Mouse (Mus musculus) layer of hippocampus, postnatal 25 days (tissue): Measurements from ENCODE around the gene Cachd1. TPM values are rescaled to one million over a fixed set of nuclear protein-coding genes. Genes with fewer than 3 reads are reported as not detected.

ENCODE experiments used
- DNase-seq, 2 experiments: peaks; one replicate each; pipeline ENCODE4 v3.0.0; 2022; ENCODE audit warnings: mixed read lengths in 2 of 2, low spot score in 1 of 2; ENCODE audit errors: extremely low spot score in 1 of 2
- total RNA-seq, 2 experiments: library from RNA; stranded (reverse); gene quantifications; 2 replicates each; pipeline ENCODE4 v1.2.3; 2021

Gene Cachd1
- total RNA-seq, 2 experiments from 2014 or later, result 30.0 to 32.0 TPM

DNA sequence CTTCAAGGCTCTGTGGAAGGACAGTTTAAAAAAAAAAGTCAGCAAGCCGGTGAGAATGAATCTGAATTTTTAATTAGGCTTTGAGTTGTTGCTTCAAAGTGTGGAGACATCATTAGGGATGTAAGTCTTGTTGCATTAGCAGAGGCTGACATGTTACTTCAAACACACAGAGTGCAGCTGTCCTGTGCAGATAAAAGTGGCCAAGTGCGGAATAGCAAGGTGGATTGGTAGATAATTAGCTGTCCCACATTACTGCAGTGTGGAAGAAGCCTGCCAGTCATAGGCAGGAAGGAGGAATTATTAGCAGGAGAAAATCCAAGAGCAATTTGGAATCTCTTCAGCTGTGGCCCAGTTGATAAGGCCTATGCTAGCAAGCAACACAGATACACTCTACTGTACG lies 10.7 kb downstream of the Cachd1 start:
- no peak for DNase-seq

DNA sequence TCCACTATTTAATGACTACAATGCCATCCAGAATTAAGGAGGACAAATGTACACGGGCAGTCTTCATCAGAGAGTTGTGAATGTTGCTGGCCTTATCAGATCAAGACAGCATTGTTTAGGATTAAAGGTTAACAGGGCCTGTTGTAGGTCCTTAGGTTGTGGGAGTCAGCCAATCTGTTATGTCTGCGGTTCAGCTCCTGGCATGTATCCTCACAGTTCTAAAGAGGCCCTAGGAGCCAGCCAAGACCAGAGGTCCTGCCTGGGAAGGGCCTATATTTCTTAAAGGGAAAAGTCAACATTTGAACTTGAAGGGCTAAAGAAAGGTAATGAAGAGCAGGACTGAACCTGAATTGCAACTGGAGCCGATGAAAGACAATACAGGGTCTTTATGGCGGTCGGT lies 13.7 kb downstream of the Cachd1 start:
- DNase-seq, result no peak

DNA sequence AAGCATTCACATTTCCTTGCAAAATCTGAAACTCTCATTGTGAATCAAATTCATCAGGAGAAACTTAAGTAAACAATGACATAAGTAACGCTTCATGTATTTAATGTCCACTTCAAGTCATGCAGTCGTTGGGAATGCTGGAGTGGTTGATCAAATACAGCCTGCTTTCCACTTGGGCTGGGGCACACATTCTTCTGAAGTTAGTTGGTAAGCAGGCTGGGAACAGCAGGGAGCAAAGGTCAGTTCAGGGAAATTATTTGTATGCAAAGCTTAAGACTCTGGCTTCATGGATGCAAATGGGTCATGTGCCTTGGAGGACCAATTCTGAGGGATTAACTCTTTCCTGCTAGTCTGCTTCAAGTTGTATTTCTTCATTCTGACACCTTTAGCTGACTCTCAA lies 16.7 kb downstream of the Cachd1 start:
- DNase-seq, result no peak

DNA sequence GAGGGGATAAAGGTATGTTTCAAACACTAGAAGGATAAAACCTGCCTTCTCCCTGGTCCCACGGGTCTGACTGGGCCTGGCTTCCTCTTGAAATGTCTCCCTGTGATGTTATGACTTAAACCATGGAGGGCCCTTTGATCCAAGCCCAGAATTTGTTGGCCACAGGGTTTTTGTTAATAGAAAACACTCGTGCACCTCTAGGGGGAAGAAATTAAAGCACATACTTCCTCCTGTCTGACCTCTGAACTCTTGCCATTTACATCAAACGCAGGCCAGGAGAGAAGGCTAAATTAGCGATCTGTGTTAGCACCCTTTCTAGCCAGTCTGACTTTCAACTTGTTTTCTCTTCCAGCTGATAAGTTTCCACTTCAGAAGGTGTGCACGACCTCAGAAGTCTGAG lies 19.0 kb downstream of the Cachd1 start:
- DNase-seq, result no peak

DNA sequence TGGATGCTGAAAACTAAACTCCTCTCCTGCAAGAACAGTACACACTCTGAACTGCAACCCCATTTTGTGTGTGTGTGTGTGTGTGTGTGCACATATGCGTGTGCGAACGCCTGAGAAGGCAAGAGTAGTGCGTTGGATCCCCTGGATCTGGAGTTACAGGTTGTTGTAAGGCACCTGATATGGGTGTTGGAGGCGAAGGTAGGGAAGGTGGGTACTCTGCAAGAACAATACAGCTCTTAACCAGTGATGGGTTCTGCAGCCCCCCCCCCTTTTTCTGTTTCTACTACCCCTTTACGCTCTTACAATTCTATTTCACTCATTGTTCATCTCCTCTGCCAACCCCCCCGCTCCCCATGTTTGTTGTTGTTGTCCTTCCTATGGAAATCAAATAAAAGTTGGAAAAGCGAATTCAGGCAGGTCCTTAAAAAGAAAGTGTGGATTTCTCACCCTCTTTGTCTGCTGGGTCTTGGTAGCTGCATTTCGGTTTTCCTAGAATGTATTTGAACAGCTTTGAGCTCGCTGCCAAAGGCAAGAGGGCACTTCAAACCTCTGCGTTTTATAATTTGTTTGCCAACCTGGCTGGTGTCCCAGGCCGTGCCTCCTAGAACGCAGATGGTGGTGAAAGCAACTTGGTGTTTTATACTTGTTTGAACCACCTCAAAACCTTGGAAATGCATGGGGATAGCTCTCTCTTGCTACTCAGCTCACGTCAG lies 24.4 kb downstream of the Cachd1 start:
- no peak for DNase-seq

DNA sequence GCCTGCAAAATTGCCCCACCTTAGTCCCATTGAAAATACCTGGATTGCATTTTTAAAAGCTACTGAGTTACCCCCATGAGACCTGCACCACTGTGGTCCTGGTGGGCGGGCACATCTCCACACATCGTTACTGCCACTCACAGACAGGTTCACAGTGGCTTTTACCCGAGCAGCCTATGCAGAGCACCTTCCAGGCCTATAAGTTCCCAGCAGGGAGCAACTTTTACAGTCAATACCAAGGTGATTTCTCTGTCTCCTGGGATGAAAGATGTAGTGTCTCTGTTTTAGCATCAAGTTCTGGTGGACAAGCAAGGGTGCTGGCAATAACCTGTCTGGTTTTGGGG lies 24.9 kb downstream of the Cachd1 start:
- DNase-seq, result no peak

DNA sequence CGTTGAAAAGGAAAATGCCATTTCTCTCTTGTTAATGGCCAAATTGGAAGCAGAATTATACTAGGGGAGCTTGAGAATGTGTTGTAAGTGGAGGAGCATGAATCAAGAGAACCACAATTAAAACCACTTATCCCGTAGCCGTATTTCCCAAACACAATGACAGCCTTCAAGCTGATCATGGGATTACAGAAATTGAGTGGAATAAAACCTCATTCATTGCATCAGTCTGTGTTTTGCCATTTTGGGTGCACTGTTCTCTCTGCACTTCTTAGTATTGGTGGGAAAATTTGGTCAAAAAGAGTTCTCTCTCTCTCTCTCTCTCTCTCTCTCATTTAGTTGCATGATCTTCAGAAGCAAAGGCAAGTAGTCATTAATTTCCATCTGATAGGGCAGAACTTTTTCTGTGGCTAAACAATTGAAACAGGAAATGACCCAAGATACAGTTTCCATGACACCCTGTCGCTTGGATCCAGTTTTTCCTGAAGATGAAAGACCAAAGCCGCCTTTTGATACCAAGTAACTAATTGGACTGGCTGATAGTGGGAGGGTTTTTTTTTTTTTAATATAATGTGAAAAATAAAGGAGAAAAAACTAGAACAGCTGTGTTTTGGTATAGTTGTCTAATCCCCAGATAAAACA lies 34.7 kb downstream of the Cachd1 start:
- DNase-seq, result no peak

DNA sequence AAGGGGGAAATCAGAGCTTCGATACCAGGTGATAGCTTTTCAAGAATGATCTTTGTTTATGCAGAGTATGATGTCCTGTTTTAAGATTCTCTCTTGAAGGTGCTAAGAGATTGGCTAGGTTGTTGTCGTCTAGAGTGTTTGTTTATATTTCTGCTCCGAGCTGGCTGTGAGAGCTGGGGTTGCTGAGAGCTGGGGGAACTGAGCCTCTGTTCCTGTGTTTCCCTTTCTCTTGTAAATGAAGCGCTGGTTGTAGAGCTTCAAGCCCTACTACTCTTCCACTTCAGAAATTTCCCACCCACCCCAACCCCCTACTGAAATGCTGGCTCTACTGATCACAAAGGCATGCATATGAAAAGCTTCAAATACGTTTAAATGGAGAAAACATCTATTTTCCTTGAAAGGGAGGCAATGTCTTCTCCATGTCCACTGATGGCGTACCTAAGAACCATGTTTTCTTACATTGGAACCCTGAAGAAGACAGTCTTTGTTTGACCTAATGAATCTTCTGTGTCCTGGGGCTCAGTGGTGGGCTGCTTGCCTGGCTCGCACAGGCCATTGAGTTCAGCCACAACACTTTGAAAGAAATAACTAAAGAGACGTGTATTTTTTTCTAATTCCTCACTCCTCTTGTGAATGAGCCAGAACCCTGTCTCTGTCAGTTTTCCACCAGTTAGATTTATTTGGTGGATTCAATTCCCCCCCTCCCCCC lies 35.5 kb downstream of the Cachd1 start:
- DNase-seq, result no peak

DNA sequence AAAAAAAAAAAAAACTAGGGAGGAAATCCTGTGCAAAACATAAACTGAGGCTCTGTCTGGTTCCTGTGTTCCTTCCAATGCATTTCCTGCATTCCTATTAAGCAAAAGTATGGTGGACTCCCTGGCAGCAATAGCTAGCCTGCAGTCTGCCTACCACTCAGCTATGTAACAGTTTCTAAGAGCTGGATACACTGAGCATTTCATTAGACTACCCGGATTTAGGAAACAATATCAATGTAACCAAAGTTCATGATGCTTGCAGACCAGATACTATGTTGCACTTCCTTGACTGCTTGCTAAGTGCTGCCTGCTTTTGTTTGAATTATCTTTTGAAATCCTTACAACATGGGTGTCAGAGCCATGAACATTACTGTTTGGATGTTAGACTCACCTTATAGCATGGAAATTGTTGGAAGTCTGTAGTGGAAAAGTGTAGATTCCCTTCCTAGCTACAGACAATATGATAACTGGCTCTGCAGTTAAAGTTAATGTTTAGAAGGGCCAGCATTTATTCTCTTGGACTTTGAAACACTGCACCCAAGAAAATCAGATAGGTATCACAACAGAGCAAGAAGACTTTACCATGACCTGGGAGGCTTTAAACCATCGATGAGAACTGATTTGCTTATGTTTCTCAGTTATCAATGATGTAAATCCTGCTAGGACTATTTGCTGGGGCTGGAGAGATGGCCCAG lies 37.4 kb downstream of the Cachd1 start:
- no peak for DNase-seq

DNA sequence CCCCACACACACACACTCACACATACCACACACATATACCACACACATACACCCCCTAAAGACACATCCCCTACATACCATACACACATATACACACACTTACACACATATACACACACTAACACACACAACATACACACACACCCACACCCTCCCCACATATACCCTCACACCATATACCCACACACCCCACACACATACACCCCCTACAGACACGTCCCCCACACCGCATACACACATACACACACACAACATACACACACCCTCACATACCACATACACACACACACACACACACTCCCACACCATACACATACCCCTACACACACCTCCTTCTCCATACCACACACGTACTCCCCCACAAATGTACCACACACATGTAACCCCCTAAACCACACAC lies 42.8 kb downstream of the Cachd1 start:
- no peak for DNase-seq

DNA sequence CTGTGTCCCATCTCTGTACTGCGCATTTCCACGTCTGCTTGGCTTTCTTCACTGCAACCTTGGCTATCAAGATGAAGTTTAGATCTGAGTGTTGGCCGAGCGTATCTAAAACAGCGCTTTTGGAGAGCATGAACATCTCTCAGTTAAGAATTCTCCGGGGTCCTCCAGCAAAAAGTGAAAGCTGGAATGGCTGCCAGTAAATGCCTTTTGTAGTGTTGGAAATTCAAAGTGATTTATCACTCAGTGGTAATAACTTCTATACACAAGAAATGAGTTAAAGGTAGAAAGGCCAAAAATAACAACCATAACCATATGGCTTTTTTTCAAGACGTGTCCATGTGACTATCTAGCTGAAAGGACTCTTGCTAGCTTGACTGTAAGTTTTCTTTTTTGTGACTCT lies 46.1 kb downstream of the Cachd1 start:
- DNase-seq, result no peak

DNA sequence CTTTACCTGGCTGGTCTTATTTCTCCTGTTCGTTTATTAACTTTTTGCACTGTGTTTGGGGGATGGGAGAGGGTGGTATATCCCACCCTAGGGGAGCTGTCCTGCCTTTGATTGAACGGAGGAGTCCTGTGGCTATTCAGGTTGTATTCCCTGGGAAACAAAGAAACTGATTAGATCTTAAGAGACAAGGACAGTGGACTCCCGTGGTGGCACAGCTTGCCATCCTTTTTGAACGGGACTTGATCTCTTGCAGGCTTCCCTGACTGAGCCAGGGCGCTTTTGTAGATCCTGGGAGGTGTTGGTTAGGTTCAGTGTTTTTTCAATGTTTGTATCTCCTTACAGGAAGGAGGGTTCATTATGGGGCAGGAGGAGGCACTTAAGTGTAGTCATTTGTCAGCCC lies 50.9 kb downstream of the Cachd1 start:
- DNase-seq, result no peak

DNA sequence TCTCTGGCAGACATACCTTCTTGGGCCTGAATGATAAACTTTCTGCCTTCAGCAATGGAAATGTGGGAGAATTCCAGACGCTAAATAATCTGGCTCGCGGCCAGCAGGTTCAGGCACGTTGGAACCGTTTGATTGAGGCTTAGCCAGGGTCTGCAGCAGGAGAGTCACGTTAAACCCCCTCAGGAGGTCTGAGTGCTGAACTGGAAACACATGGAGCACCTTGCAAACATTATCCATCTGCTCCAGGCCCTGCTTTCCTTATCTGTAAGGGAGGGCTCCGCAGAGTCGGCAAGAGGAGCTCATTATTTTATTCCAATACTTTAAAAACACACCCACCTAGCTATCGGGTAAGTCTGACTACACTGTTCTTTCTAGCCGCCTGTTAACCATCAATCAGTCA lies 52.3 kb downstream of the Cachd1 start:
- DNase-seq, result no peak

DNA sequence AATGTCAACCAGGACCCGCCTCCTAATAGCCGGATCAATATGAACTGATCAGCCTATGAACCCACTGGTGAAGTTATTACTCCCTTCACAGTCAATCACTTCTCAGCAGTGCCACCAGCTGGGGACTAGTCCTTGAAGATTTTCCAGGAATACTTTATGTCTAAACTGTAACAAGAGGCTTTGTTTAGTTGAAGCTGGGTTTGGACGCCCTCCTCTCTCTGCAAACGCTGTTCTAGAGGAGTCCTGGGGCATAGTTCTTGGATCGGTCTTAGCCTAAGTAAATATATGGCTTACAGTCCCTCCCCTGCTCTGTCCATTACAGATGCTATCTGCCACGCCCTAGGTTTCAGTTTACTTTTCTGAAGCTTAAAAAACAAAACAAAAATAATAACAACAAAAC lies 60.7 kb downstream of the Cachd1 start:
- DNase-seq, result no peak

DNA sequence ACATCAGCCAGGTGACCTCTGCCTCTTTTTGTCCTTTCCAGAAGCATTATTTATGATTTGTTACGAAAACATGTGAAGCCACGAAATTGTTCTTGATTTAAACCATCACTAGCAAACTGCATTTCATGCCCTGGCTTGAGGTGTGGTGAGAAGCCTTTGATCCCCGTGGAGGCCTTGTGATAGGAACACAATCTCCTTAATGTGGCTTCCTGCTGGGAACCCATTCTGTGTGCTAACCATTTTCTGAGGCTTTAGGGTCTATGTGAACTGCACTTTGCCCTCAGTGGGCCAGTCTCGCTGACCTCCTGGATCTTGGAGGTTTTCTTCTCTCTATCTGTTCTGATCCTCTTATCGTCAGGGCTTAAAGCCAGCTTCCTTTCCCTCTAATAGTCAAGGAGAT lies 66.2 kb downstream of the Cachd1 start:
- no peak for DNase-seq

DNA sequence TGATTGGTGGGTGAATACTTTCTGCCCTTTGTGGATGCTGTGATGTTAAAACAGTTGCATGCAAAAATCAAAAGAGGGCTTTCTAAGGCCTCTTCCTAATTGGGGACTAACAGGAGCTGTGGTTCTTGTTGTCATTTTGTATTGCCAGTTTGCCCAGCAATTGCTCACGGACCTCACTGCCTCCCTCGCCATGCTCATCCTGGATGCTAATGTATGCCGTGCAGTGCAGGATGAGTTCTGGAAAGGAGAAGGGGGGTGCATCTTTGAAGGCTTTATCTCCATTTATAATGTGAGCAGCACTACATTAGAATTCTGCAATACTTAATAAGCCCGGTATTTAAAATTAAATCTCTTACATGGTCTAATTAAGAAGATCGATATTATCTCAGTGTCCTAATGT lies 66.6 kb downstream of the Cachd1 start:
- DNase-seq, result no peak

DNA sequence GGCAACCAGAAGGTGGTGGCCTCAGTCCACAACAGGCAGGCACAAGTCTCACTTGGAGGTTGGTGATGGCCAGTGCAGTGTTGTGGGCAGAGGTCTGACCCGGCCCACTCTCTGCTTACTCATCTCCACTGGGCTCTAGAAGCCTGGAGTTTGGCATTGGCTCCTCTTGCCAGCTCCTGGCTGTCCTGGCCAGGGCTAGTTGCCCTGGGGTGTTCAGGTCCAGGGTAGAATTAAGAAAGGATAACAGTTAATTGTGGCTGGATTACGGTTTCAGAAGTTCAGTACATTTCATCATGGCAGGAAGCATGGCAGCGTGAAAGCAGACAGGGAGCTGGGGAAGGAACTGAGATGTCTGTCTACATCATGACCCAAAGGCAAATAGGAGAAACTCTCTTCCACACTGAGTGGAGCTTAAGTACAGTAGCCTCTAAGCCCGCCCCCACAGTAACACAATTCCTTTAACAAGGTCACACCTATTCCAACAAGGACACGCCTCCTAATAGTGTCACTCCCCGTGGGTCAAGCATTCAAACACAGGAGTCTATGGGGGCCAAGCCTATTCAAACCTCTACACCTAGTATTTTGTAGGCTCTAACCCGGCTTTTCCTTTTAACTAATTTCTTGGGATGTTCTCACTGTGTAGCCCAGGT lies 74.5 kb downstream of the Cachd1 start:
- DNase-seq, result no peak

DNA sequence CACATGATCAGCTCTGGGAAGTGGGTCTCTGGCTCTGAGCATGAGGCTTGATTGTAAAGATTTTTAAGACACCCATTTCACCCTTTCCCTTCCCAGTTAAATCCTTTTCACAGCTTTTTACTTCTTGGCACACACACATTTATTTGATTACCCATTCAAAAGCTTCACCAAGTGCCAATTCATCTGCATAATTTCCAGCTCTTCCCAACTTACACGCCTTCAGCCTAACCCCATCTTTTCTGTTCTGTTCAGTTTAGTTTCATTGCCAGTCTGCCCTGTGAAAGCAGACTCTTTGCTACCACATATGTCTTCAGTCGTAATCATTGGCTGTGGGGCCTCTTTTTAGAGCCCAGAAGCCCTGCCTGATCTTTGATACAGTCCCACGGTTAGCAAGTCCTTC lies 76.0 kb downstream of the Cachd1 start:
- no peak for DNase-seq

DNA sequence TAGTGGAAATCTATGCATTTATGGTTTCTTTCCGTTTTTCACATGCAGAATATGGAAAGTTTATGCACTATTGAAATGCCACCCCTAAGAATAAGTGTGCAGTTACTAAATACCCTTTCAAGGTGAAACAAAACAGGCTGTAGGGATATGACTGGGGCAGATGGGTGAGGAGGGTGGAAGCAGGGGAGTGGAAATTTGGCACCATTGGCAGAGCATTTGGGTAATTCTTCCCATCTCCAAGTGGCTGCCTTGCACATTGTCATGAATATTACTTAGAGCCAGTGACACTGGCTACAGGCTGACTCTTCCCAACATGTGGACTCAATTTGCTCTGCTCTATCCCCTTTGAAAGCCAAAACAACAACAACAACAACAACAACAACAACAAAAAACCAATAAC lies 77.0 kb downstream of the Cachd1 start:
- DNase-seq, result no peak

DNA sequence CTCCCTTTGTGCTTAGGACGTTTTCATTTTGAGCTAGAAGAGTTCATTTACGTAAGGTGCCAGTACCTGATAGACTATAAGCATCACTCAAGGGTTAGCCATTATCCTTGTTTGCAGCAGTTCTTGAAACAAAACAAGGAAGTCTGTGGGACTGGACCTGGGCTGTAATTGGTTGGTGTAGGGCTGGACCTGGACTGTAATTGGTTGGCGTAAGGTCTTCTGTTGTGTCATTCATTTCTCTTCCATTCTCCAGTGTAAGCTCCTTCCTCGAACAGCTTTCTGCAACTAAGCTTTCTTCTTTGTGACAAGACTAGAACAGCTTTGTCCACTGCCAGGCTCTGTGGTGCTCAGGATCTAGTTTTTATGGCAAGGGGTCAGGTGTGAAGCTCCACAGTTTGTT lies 78.9 kb downstream of the Cachd1 start:
- no peak for DNase-seq

DNA sequence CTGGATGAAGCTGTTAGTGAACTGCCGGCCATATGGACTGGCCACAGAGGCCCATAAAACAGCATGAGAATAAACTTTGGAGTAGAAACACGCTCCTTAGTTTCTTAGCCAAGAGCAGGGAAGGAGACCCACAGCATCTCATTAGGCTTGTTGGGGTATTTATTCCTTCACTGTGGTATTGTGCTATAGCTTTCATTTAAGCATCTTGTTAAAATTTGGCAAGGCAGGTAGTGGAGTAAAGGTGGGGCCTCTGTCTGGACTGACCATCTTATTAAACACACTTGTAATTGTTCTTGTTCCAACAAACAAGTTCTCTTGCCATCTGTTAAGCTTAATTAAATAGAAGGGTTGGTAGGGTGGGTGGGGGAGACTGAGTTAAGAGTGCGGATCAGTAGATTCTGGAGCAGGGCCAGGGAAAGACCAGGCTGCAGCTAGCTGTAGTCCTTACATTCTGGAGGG lies 81.0 kb downstream of the Cachd1 start:
- DNase-seq, result no peak
